Mouse (Mus musculus) C2C12 (cell line): Measurements from ENCODE around the gene Strn4. TPM values are rescaled to one million over a fixed set of nuclear protein-coding genes. Genes with fewer than 3 reads are reported as not detected.
A peak's percentile ranks its signal among the peaks of the same experiment; 100 is the strongest.

Source experiments
- H3K27me3 ChIP-seq: one replicate; pipeline ENCODE4 v1.6.1; 2011; ENCODE audit not compliant: control insufficient read depth, insufficient read depth, insufficient read length
- H3K36me3 ChIP-seq: one replicate; pipeline ENCODE4 v1.6.1; 2011; ENCODE audit not compliant: control insufficient read depth, insufficient read depth
- H3K4me3 ChIP-seq: one replicate; pipeline ENCODE4 v1.5.1; 2011; ENCODE audit warnings: mild to moderate bottlenecking, control low read depth; ENCODE audit not compliant: poor library complexity, insufficient read depth, severe bottlenecking
- H3K79me2 ChIP-seq: one replicate; pipeline ENCODE4 v1.6.1; 2011; ENCODE audit not compliant: control insufficient read depth, insufficient read depth
- H3K79me3 ChIP-seq: one replicate; pipeline ENCODE4 v1.6.1; 2011; ENCODE audit warnings: low read depth, control low read depth
- H3ac ChIP-seq: one replicate; pipeline ENCODE3; 2011; ENCODE audit warnings: low read depth; ENCODE audit not compliant: control insufficient read depth, insufficient read length
- CEBPB ChIP-seq: IDR thresholded peaks from one replicate; pipeline ENCODE4 v1.6.1; 2011; ENCODE audit warnings: low read depth, mild to moderate bottlenecking, control low read depth, moderate library complexity
- CTCF ChIP-seq: IDR thresholded peaks from one replicate; pipeline ENCODE4 v1.5.1; 2011; ENCODE audit not compliant: control insufficient read depth, insufficient read depth, insufficient read length
- FOSL1 ChIP-seq: IDR thresholded peaks from one replicate; pipeline ENCODE4 v1.8.0; 2011; ENCODE audit warnings: mild to moderate bottlenecking, low read length; ENCODE audit not compliant: poor library complexity, insufficient read depth, severe bottlenecking
- MAX ChIP-seq: IDR thresholded peaks from one replicate; pipeline ENCODE4 v1.6.1; 2011; ENCODE audit warnings: mild to moderate bottlenecking, control low read depth
- MYOD1 ChIP-seq: IDR thresholded peaks from one replicate; pipeline ENCODE4 v1.6.1; 2011; ENCODE audit warnings: low read depth; ENCODE audit not compliant: control insufficient read depth, insufficient read length
- MYOG ChIP-seq: IDR thresholded peaks from one replicate; pipeline ENCODE4 v1.6.1; 2011; ENCODE audit not compliant: control insufficient read depth, insufficient read length; ENCODE audit errors: extremely low read depth
- USF1 ChIP-seq: IDR thresholded peaks from one replicate; pipeline ENCODE4 v1.6.1; 2011; ENCODE audit warnings: low read depth, mild to moderate bottlenecking, control low read depth, moderate library complexity
- polyA plus RNA-seq: library from polyadenylated mRNA; unstranded; fragments of >200 nt; fragmentation: generic; extraction: Trizol; gene quantifications from one replicate; pipeline ENCODE4 v1.2.1, GENCODE M21; 2012; ENCODE audit warnings: missing spikeins

Strn4 gene
- polyA plus RNA-seq, 1 experiment = 50.4 TPM

DNA sequence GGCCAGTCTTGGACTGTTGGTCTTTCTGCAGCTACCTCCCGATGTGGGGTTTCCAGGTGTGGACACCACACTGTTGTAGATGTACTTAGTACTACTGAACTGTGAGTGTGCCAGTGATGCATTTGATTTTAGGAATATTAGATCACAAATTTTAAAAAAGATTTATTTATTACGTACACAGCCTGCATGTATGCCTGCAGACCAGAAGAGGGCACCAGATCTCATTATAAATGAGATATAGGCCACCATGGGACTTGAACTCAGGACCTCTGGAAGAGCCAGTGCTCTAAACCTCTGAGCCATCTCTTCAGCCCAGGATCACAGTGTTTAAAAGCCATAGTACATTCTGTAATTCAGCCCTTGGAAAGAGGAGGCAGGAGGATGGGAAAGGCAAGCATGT is 3.2 kb upstream of the Strn4 start:
- peaks cover 9% of the 10 kb centered on the region for H3K79me3 ChIP-seq
- no peak overlapping the region for H3K4me3 ChIP-seq
- peaks cover 11% of the 10 kb centered on the region for H3K79me2 ChIP-seq
- H3ac ChIP-seq = no peak overlapping the region
- H3K27me3 ChIP-seq = no peaks in the 10 kb centered on the region
- TF ChIP-seq MYOG (no peak), MAX (no peak), CEBPB (no peak), FOSL1 (no peak), CTCF (no peak), USF1 (no peak), MYOD1 (no peak)
- H3K36me3 ChIP-seq = peaks cover 11% of the 10 kb centered on the region

DNA sequence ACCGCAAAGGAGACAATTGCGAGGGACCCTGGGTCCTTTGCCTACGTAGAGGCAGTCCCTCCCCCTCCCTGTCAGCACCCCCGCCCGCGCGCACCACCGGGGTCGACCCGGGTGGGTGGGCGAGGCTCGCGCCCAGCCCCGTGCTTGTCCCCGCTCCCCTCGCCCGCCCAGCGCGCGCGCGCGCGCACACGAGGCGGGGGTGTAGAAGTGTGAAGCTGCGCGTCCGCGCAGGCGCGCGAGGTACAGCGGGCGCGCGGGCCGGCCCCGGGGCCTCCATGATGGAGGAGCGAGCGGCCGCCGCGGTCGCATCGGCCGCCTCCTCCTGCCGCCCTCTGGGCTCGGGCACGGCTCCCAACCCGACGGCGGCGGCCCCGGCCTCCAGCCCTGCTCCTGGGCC is 387 bp downstream of the Strn4 start:
- Histone ChIP-seq H3K36me3 (peaks cover 4% of the 10 kb centered on the region), H3K27me3 (no peaks in the 10 kb centered on the region), H3K79me2 (peaks cover 47% of the 10 kb centered on the region), H3K4me3 (peak overlapping the region; percentile 66), H3ac (peak overlapping the region; percentile 84), H3K79me3 (peaks cover 45% of the 10 kb centered on the region)
- TF ChIP-seq CTCF (no peak), CEBPB (no peak), FOSL1 (no peak), MYOD1 (no peak), USF1 (no peak), MAX (peak; percentile 53), MYOG (no peak)

DNA sequence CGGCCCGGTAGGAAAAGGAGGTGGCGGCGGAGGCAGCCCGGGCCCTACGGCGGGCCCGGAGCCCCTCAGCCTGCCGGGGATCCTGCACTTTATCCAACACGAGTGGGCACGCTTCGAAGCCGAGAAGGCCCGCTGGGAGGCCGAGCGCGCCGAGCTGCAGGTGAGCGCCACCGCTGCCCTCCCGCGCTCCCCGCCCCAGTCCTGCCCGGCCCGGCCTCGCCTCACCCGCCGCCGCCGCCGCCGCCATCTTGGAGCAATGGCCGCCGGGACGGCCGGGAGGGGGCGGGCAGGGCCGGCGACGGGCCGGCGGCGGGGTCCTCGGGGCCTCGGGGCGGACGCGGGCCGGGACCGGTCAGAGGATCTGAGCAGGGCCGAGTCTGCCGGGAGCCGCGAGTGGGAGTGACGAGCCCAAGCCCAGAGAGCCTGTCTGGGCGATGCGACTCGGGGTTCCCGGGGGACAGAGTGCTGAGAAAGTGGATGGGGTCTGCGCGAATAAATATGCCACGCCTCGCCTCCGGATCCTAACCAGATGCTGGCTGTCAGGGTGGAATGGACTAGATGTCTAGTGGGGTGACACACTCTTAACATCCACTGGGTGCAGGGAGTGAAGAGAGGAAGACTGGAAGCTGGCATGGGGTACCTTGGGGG is 910 bp downstream of the Strn4 start, which contains the start of gene Fkrp:
Gene Fkrp, minus strand, starts transcription at position 258 of the 648 bp plus-strand sequence.
- H3K79me2 ChIP-seq = peaks cover 52% of the 10 kb centered on the region
- H3K27me3 ChIP-seq = no peaks in the 10 kb centered on the region
- H3ac ChIP-seq = peak within 1 kb of the TSS; percentile 84
- TF ChIP-seq MAX (no peak), CTCF (no peak), CEBPB (no peak), USF1 (no peak), FOSL1 (no peak), MYOD1 (no peak), MYOG (no peak)
- H3K36me3 ChIP-seq = peaks cover 4% of the 10 kb centered on the region
- H3K4me3 ChIP-seq = peak within 1 kb of the TSS; percentile 66
- peaks cover 47% of the 10 kb centered on the region for H3K79me3 ChIP-seq

DNA sequence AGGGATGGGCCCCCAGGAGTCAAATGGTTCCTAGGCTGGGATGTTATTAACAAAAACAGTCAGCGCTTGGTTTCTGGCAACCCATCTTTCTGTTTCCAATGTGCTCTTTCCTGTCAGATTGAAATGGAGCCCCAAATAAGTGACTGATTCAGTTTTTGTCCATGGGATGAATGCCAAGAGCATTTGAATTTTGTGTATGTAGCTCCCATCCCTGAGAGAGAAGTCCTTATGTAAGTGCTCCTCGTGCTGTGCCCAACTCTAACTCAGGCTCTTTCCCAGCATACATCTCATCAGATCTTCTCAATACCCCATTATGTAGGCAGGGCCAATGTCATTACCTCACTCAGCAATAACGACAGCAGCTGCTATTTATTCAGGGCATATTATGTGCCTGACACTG is 2.0 kb downstream of the Strn4 start:
- Histone ChIP-seq H3K79me3 (peaks cover 51% of the 10 kb centered on the region), H3ac (peak overlapping the region; percentile 47), H3K79me2 (peaks cover 63% of the 10 kb centered on the region), H3K4me3 (peak overlapping the region; percentile 66), H3K27me3 (no peaks in the 10 kb centered on the region), H3K36me3 (peaks cover 4% of the 10 kb centered on the region)
- TF ChIP-seq USF1 = no peak
- no peak for TF ChIP-seq CTCF
- TF ChIP-seq FOSL1 = no peak
- no peak for TF ChIP-seq MAX
- no peak for TF ChIP-seq MYOG
- no peak for TF ChIP-seq CEBPB
- TF ChIP-seq MYOD1 = no peak

DNA sequence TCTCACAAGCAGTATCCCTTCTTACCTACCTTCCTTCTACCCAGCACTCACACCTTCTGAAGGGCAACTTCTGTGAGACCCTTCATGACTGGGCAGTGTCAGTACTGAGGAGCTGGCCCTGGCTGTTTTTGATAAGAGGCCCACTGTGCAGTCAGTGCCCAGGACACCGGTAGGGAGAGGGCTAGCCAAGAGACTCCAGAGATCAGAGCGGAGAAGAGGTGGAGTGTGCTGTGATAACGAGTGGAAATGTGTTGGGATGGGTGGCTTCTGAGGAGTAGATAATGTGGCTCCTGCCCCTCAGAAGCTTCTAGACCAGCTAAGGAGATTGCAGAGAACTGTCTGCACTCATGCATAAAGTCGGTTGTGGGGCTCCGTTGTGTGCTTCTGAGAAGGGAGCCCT is 4.1 kb downstream of the Strn4 start:
- peaks cover 53% of the 10 kb centered on the region for H3K79me3 ChIP-seq
- TF ChIP-seq CEBPB (no peak), MYOD1 (no peak), FOSL1 (no peak), MYOG (no peak), MAX (no peak), USF1 (no peak), CTCF (no peak)
- H3K36me3 ChIP-seq = peaks cover under 1% of the 10 kb centered on the region
- H3K79me2 ChIP-seq = peaks cover 76% of the 10 kb centered on the region
- H3K27me3 ChIP-seq = no peaks in the 10 kb centered on the region
- no peak overlapping the region for H3ac ChIP-seq
- no peak overlapping the region for H3K4me3 ChIP-seq

DNA sequence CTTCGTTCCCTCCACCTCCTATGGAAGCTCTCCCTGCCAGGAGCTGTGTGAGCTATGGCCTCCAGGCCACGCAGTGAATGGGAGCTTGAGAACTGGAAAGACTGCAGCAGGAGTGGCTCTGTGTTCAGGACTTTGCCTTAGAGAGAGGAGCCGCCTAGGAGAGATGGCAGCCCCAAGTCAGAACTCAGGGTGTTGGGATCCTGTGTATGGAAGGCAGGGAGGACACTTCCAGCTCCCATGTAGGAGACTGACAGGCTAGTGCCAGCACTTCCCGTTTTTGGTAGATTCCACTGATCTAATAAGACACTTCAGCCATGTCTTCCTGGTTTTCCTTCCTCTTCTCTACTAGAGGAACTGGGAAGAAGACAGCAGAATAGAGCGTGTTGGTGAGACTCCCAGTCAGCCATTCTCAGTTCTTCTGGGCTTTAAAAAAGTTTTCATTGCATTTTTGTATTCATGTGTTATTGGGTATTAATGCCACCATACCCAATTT is 4.6 kb downstream of the Strn4 start:
- H3K27me3 ChIP-seq = no peaks in the 10 kb centered on the region
- no peak overlapping the region for H3K4me3 ChIP-seq
- H3ac ChIP-seq = no peak overlapping the region
- no peak for TF ChIP-seq CTCF
- H3K36me3 ChIP-seq = peaks cover 6% of the 10 kb centered on the region
- H3K79me2 ChIP-seq = peaks cover 76% of the 10 kb centered on the region
- peaks cover 53% of the 10 kb centered on the region for H3K79me3 ChIP-seq
